Mouse (Mus musculus): ENCODE data around the gene Gas1.

DNA sequence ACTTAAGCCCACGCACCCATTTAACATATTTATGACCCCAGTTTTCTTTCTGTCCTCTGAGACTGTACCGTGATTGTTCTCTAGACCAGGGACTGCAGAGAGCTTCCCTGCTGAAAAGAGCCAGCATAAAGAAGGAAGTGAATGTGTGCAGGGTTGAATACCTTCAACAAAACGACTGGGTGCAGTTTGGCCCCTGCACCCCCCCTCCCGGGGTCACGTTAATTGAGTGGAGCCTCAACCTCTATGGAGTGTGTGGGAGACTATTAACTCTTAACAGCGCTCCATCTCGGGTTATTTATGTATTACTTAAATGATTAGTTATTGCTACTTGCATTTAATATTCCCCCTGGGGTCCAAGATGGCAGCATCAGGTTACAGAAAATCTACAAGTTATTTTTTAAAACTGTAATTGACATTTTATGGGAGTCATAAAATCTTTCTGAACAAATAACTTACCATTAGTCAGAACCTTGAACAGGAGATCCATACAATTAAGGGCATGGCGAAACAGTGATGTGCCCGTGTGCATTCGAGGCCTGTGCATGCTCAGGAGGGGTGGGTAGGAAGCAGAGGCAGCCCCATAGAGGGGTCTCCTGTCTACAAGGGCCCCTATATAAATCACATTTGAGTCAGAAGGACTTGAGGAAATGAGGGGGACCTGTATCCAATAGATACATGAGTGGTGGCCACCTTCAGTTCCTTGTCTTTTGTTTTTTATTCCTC is 43.3 kb downstream of the Gas1 start:
- no peak for TF ChIP-seq CTCF (IDR thresholded peaks at IDR 0.05)
- TF ChIP-seq EP300 (IDR thresholded peaks at IDR 0.05): no peak
